Mouse (Mus musculus): ENCODE results near the gene Tmem255b. TPM values are rescaled to one million over a fixed set of nuclear protein-coding genes. Genes with fewer than 3 reads are reported as not detected.

Gene Tmem255b
- polyA plus RNA-seq (2012; rRNA removed) = 1.0 and 1.4 TPM in 2 replicates

DNA sequence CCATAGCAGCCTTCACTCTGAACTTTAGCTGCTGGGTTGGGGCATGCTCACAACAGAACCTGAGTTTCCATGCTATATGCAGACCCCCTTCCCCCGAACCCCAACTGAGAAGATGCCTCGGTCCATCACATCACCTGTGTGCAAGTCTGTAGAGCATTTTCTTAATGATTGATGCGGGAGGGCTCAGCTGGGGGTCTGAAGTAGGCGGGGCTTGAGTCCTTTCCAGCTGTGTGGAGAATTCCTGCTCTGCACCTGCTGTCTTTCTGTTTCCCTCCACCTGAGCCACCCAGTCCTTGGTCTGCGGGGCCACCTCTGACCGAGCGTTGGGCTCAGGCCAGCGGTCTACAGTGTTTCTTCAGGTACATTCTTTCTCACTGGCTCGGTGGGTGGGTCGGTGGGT lies at the start of gene Tmem255b:
Tmem255b (plus strand) TSS at position 301 of the 400 bp plus-strand sequence.
- H3K27me3 ChIP-seq (ENCODE audit: control insufficient read depth, insufficient read depth, low read length) = no peaks in the 10 kb centered on the region; the same call in 1 of the 2 replicates
- TF ChIP-seq POLR2A (IDR thresholded peaks at IDR 0.05; ENCODE audit: borderline replicate concordance, insufficient read depth, low read length) (no peak), CTCF (IDR thresholded peaks at IDR 0.05; ENCODE audit: borderline replicate concordance, insufficient read depth, low read depth, low read length) (no peak)
- H3K4me3 ChIP-seq (replicated peaks; ENCODE audit: insufficient read depth, low read depth, low read length) = no peak within 1 kb of the TSS
- H3K4me1 ChIP-seq (ENCODE audit: control insufficient read depth, insufficient read depth, low read length) = no peaks in the 10 kb centered on the region
- WGBS = 18% methylated on average over 10 of the region's 10 CpGs
- no peak for DNase-seq
- H3K27ac ChIP-seq (ENCODE audit: insufficient read depth, low read length) = no peak within 1 kb of the TSS

- TF ChIP-seq CTCF (IDR thresholded peaks at IDR 0.05; ENCODE audit: borderline replicate concordance, insufficient read depth, low read depth, low read length) (no peak), POLR2A (IDR thresholded peaks at IDR 0.05; ENCODE audit: borderline replicate concordance, insufficient read depth, low read length) (no peak)
- 64% methylated on average over 13 of the region's 13 CpGs for WGBS
Observed at GRCm38 (mm10) chr8:13386366-13386765, 48.6 kb upstream of the Tmem255b start.

DNA sequence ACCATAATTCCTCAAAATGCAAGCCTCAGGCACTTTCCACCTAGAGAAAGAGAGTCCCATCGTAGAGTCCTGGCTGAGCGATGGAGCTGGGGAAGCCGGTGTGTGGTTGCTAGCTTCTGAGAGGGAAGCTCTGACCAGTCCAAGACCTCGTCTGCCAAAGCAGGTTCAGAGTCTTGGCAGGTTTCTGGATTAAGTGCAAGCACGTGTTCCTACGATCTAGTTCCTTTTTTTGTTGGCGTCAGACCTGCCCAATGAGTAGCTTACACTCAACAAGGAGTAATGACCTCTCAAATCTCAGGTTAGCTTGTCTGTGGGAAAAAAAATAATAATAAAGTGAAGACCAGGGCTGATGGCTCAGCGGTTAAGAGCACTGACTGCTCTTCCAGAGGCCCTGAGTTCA lies 47.3 kb upstream of the Tmem255b start:
- WGBS = 65% methylated on average over 8 of the region's 8 CpGs
- no peak for DNase-seq
- H3K27ac ChIP-seq (ENCODE audit: insufficient read depth, low read length) = no peak overlapping the region
- H3K4me1 ChIP-seq (ENCODE audit: control insufficient read depth, insufficient read depth, low read length) = no peaks in the 10 kb centered on the region
- H3K27me3 ChIP-seq (ENCODE audit: control insufficient read depth, insufficient read depth, low read length) = no peaks in the 10 kb centered on the region
- H3K4me3 ChIP-seq (replicated peaks; ENCODE audit: insufficient read depth, low read depth, low read length) = no peak overlapping the region
- TF ChIP-seq POLR2A (IDR thresholded peaks at IDR 0.05; ENCODE audit: borderline replicate concordance, insufficient read depth, low read length) = no peak
- TF ChIP-seq CTCF (IDR thresholded peaks at IDR 0.05; ENCODE audit: borderline replicate concordance, insufficient read depth, low read depth, low read length) = no peak

More at GRCm38 (mm10) chr8:13386366-13386765, 48.6 kb upstream of the Tmem255b start:
- Histone ChIP-seq H3K27me3 (ENCODE audit: control insufficient read depth, insufficient read depth, low read length) (no peaks in the 10 kb centered on the region), H3K4me1 (ENCODE audit: control insufficient read depth, insufficient read depth, low read length) (no peaks in the 10 kb centered on the region), H3K27ac (ENCODE audit: insufficient read depth, low read length) (no peak overlapping the region), H3K4me3 (replicated peaks; ENCODE audit: insufficient read depth, low read depth, low read length) (no peak overlapping the region)
- DNase-seq = no peak

DNA sequence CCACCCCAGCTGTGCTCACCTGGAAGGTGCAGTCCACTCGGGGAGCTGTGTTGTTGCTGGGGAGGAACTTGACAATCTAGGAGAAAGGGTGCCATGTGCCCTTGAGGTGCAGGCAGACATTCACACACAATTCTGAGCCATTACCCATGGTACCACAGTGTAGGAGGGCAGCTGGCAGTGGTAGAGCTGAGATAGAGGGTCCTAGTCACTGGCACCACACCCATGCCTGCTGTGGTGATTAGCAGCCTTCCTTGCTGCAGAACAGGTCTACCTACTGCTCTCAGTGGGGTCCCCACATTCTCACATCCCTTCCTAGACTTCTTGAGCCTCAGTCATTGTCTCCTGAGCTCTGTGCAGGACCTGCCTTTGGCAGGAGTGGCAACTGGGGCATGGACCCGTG lies 46.2 kb upstream of the Tmem255b start:
- TF ChIP-seq CTCF (IDR thresholded peaks at IDR 0.05; ENCODE audit: borderline replicate concordance, insufficient read depth, low read depth, low read length) = no peak
- TF ChIP-seq POLR2A (IDR thresholded peaks at IDR 0.05; ENCODE audit: borderline replicate concordance, insufficient read depth, low read length) = no peak
- 69% methylated on average over 2 of the region's 2 CpGs for WGBS
- Histone ChIP-seq H3K4me3 (replicated peaks; ENCODE audit: insufficient read depth, low read depth, low read length) (no peak overlapping the region), H3K27ac (ENCODE audit: insufficient read depth, low read length) (no peak overlapping the region), H3K27me3 (ENCODE audit: control insufficient read depth, insufficient read depth, low read length) (no peaks in the 10 kb centered on the region), H3K4me1 (ENCODE audit: control insufficient read depth, insufficient read depth, low read length) (no peaks in the 10 kb centered on the region)
- no peak for DNase-seq

DNA sequence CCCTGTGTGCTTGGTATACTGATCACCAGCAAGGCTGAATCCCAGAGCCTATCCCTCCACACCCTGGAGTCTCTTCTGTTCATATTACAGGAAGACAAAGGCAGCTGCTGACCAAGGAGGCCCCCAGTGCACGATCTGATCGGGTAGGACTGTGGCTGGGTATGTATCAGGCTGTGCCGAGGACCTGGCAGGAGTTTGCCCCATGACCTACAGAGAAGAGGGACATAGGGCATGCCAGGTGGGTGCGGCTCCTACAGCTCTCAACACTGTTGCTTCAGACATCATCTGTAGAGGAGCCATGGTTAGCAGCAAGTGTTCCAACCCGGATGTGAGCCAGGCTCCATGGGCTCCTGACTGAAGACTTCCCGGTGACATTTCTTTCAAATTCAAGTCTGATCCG lies 41.1 kb upstream of the Tmem255b start:
- H3K4me1 ChIP-seq (ENCODE audit: control insufficient read depth, insufficient read depth, low read length) = no peaks in the 10 kb centered on the region
- 75% methylated on average over 7 of the region's 7 CpGs for WGBS
- TF ChIP-seq CTCF (IDR thresholded peaks at IDR 0.05; ENCODE audit: borderline replicate concordance, insufficient read depth, low read depth, low read length) = no peak
- no peak for TF ChIP-seq POLR2A (IDR thresholded peaks at IDR 0.05; ENCODE audit: borderline replicate concordance, insufficient read depth, low read length)
- no peaks in the 10 kb centered on the region for H3K27me3 ChIP-seq (ENCODE audit: control insufficient read depth, insufficient read depth, low read length)
- H3K4me3 ChIP-seq (replicated peaks; ENCODE audit: insufficient read depth, low read depth, low read length) = no peak overlapping the region
- H3K27ac ChIP-seq (ENCODE audit: insufficient read depth, low read length) = no peak overlapping the region
- no peak for DNase-seq

DNA sequence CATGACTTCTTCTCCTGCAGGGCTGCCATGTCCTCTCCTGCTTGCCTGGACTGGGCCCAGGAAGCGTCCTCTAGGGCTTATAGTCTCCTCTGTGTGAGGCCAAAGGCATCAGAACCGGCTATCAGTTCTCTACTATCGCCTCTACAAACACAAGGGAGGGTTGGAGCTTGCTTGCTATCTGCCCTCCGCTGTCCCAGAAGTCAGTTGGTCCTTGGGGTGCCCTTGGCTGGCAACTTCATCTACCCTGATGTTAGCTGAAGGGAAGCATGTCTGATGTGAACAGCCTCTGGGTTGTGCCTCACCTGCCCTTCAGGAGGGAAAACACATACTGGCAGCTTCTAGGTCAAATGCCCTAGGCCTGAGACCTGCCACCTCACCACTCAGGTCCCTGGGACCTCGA lies 38.3 kb upstream of the Tmem255b start, which contains the start of gene Atp4b:
Atp4b (minus strand) TSS at position 101 of the 400 bp plus-strand sequence.
- no peak for TF ChIP-seq POLR2A (IDR thresholded peaks at IDR 0.05; ENCODE audit: borderline replicate concordance, insufficient read depth, low read length)
- TF ChIP-seq CTCF (IDR thresholded peaks at IDR 0.05; ENCODE audit: borderline replicate concordance, insufficient read depth, low read depth, low read length) = no peak
- H3K27me3 ChIP-seq (ENCODE audit: control insufficient read depth, insufficient read depth, low read length) = no peaks in the 10 kb centered on the region
- H3K4me3 ChIP-seq (replicated peaks; ENCODE audit: insufficient read depth, low read depth, low read length) = no peak within 1 kb of the TSS
- H3K27ac ChIP-seq (ENCODE audit: insufficient read depth, low read length) = no peak within 1 kb of the TSS
- WGBS = 81% methylated on average over 5 of the region's 5 CpGs
- no peak for DNase-seq
- no peaks in the 10 kb centered on the region for H3K4me1 ChIP-seq (ENCODE audit: control insufficient read depth, insufficient read depth, low read length)

DNA sequence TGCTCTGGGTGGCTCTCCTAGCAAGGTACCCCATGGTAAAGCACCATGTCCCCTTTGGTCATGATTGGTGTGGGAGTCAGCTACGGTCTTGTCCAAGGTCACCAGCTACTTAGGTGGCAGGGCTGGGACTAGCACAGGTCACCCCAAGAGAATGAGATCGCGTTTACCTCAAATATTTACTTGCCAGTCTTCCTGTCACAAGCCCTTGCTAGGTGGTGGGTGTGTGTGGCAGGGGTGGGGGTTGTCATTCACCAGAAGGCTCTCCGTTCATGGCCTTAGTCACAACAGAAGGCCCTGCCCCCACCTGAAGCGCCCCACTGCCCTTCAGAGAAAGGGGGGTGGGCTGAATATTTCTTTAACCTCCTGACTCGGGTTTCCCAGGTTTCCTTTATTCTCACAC lies 31.5 kb upstream of the Tmem255b start:
- H3K4me1 ChIP-seq (ENCODE audit: control insufficient read depth, insufficient read depth, low read length) = no peaks in the 10 kb centered on the region
- no peaks in the 10 kb centered on the region for H3K27me3 ChIP-seq (ENCODE audit: control insufficient read depth, insufficient read depth, low read length)
- no peak for TF ChIP-seq POLR2A (IDR thresholded peaks at IDR 0.05; ENCODE audit: borderline replicate concordance, insufficient read depth, low read length)
- TF ChIP-seq CTCF (IDR thresholded peaks at IDR 0.05; ENCODE audit: borderline replicate concordance, insufficient read depth, low read depth, low read length) = no peak
- no peak for DNase-seq
- H3K27ac ChIP-seq (ENCODE audit: insufficient read depth, low read length) = no peak overlapping the region
- WGBS = 77% methylated on average over 6 of the region's 6 CpGs
- H3K4me3 ChIP-seq (replicated peaks; ENCODE audit: insufficient read depth, low read depth, low read length) = no peak overlapping the region

GRCm38 (mm10) chr8:13404666-13405131 lies 30.3 kb upstream of the Tmem255b start, which contains the start of gene Grk1:
TSS of gene Grk1 (plus strand) at chr8:13405081.
- Histone ChIP-seq H3K4me1 (ENCODE audit: control insufficient read depth, insufficient read depth, low read length) (no peaks in the 10 kb centered on the region), H3K27me3 (ENCODE audit: control insufficient read depth, insufficient read depth, low read length) (no peaks in the 10 kb centered on the region), H3K27ac (ENCODE audit: insufficient read depth, low read length) (no peak within 1 kb of the TSS), H3K4me3 (replicated peaks; ENCODE audit: insufficient read depth, low read depth, low read length) (no peak within 1 kb of the TSS)
- TF ChIP-seq CTCF (IDR thresholded peaks at IDR 0.05; ENCODE audit: borderline replicate concordance, insufficient read depth, low read depth, low read length) (no peak), POLR2A (IDR thresholded peaks at IDR 0.05; ENCODE audit: borderline replicate concordance, insufficient read depth, low read length) (no peak)
- WGBS = 68% methylated on average over 5 of the region's 5 CpGs
- no peak for DNase-seq
